Mouse (Mus musculus) heart, embryonic 16.5 days (tissue): ENCODE results near the gene Gm17359. TPM values are rescaled to one million over a fixed set of nuclear protein-coding genes. Genes with fewer than 3 reads are reported as not detected.

Source experiments
- ATAC-seq: fragments of 200-750 bp; cut with Nextera tagmentation; replicated peaks from 2 replicates; pipeline ENCODE4 v1.8.0; 2017; ENCODE audit warnings: moderate number of reproducible peaks; ENCODE audit not compliant: insufficient read depth, low FRiP score; ENCODE audit errors: extremely low read depth
- H3K27ac ChIP-seq: fragments of 300-500 bp; sonication (generic); 2 replicates; pipeline ENCODE4 v1.5.1; 2014; ENCODE audit warnings: mild to moderate bottlenecking, low read length, control low read depth, moderate library complexity
- H3K27me3 ChIP-seq: fragments of 300-500 bp; sonication (generic); 2 replicates; pipeline ENCODE4 v1.6.1; 2014; ENCODE audit warnings: low read length, mixed read lengths; ENCODE audit not compliant: control insufficient read depth, insufficient read depth
- H3K36me3 ChIP-seq: fragments of 300-500 bp; sonication (generic); 2 replicates; pipeline ENCODE4 v1.6.1; 2014; ENCODE audit not compliant: control insufficient read depth, insufficient read depth
- H3K4me1 ChIP-seq: fragments of 300-500 bp; sonication (generic); 2 replicates; pipeline ENCODE4 v1.6.1; 2014; ENCODE audit warnings: low read length, mixed read lengths; ENCODE audit not compliant: control insufficient read depth, insufficient read depth
- H3K4me2 ChIP-seq: fragments of 300-500 bp; sonication (generic); 2 replicates; pipeline ENCODE4 v1.6.1; 2014; ENCODE audit warnings: low read depth, mild to moderate bottlenecking, control low read depth, low read length
- H3K4me3 ChIP-seq: fragments of 300-500 bp; sonication (generic); 2 replicates; pipeline ENCODE4 v1.5.1; 2014; ENCODE audit warnings: mild to moderate bottlenecking, control low read depth, low read length
- H3K9ac ChIP-seq: fragments of 300-500 bp; sonication (generic); 2 replicates; pipeline ENCODE4 v1.6.1; 2014; ENCODE audit warnings: low read length, control low read depth
- H3K9me3 ChIP-seq: fragments of 300-500 bp; sonication (generic); replicated peaks from 2 replicates; pipeline ENCODE4 v1.6.1; 2016; ENCODE audit warnings: low read length; ENCODE audit not compliant: control insufficient read depth
- WGBS: fragments of 180-500 bp; shearing (Covaris S2); extraction: QIAGEN DNeasy Blood & Tissue Kit; methylation state at CpG from one replicate; pipeline ENCODE4 v1.1.7; 2014; 5-methylcytosine and 5-hydroxymethylcytosine counted together
- polyA plus RNA-seq: library from polyadenylated mRNA; unstranded; fragments of >200 nt; fragmentation: Nextera tagmentation; extraction: Ambion mirVana; gene quantifications from 2 replicates; pipeline ENCODE4 v1.2.1, GENCODE M21; 2015

Gm17359 gene
- polyA plus RNA-seq, 1 experiment from 2014 or later = not detected

GRCm38 (mm10) chr3:79299401-79299800, 37.1 kb upstream of the Gm17359 start:
- Histone ChIP-seq H3K27ac (no peak overlapping the region), H3K9ac (no peak overlapping the region), H3K9me3 (no peaks in the 10 kb centered on the region), H3K27me3 (no peaks in the 10 kb centered on the region), H3K4me1 (no peaks in the 10 kb centered on the region), H3K36me3 (no peaks in the 10 kb centered on the region), H3K4me2 (no peak overlapping the region), H3K4me3 (no peak overlapping the region)
- no peak for ATAC-seq
- 80% methylated on average over 15 of the region's 15 CpGs for WGBS

- Histone ChIP-seq H3K4me1 (no peaks in the 10 kb centered on the region), H3K9me3 (no peaks in the 10 kb centered on the region), H3K36me3 (no peaks in the 10 kb centered on the region), H3K27me3 (no peaks in the 10 kb centered on the region), H3K4me3 (no peak overlapping the region), H3K9ac (no peak overlapping the region), H3K27ac (no peak overlapping the region), H3K4me2 (no peak overlapping the region)
- ATAC-seq = no peak
- WGBS = 88% methylated on average over 4 of the region's 4 CpGs
Observed at GRCm38 (mm10) chr3:79308605-79309004, 27.9 kb upstream of the Gm17359 start.

- H3K4me3 ChIP-seq = no peak overlapping the region
- H3K36me3 ChIP-seq = no peaks in the 10 kb centered on the region
- H3K4me1 ChIP-seq = no peaks in the 10 kb centered on the region
- H3K27ac ChIP-seq = no peak overlapping the region
- H3K27me3 ChIP-seq = no peaks in the 10 kb centered on the region
- H3K9ac ChIP-seq = no peak overlapping the region
- ATAC-seq = no peak
- H3K4me2 ChIP-seq = no peak overlapping the region
- no peaks in the 10 kb centered on the region for H3K9me3 ChIP-seq
- 73% methylated on average over 7 of the region's 7 CpGs for WGBS
Observed at GRCm38 (mm10) chr3:79310184-79310583, 26.3 kb upstream of the Gm17359 start.

- Histone ChIP-seq H3K4me3 (no peak overlapping the region), H3K9ac (no peak overlapping the region), H3K27ac (no peak overlapping the region), H3K4me2 (no peak overlapping the region), H3K36me3 (no peaks in the 10 kb centered on the region), H3K4me1 (no peaks in the 10 kb centered on the region), H3K9me3 (no peaks in the 10 kb centered on the region), H3K27me3 (no peaks in the 10 kb centered on the region)
- ATAC-seq = no peak
Observed at GRCm38 (mm10) chr3:79311895-79312294, 24.6 kb upstream of the Gm17359 start.

GRCm38 (mm10) chr3:79314006-79314698, 22.3 kb upstream of the Gm17359 start:
- Histone ChIP-seq H3K4me3 (no peak overlapping the region), H3K27me3 (no peaks in the 10 kb centered on the region), H3K9me3 (0 out of 2 replicates have a peak, but pooled peaks cover 4% of the 10 kb centered on the region), H3K4me2 (no peak overlapping the region), H3K27ac (no peak overlapping the region), H3K4me1 (no peaks in the 10 kb centered on the region), H3K36me3 (no peaks in the 10 kb centered on the region), H3K9ac (no peak overlapping the region)
- no peak for ATAC-seq
- 66% methylated on average over 10 of the region's 10 CpGs for WGBS

- Histone ChIP-seq H3K9ac (no peak overlapping the region), H3K4me1 (peaks cover 3% of the 10 kb centered on the region; the same call in 1 of the 2 replicates), H3K36me3 (no peaks in the 10 kb centered on the region), H3K9me3 (no peaks in the 10 kb centered on the region), H3K27me3 (no peaks in the 10 kb centered on the region), H3K27ac (peak overlapping the region; percentile 27; the same call in 1 of the 2 replicates), H3K4me3 (no peak overlapping the region; the same call in 1 of the 2 replicates), H3K4me2 (peak overlapping the region; percentile 17; the same call in 1 of the 2 replicates)
- ATAC-seq = no peak
- WGBS = 46% methylated on average over 10 of the region's 10 CpGs
Observed at GRCm38 (mm10) chr3:79324697-79325526, 11.5 kb upstream of the Gm17359 start.

- Histone ChIP-seq H3K9me3 (no peaks in the 10 kb centered on the region), H3K4me3 (no peak overlapping the region), H3K4me1 (0 out of 2 replicates have a peak, but pooled peaks cover 3% of the 10 kb centered on the region), H3K27ac (no peak overlapping the region), H3K27me3 (no peaks in the 10 kb centered on the region), H3K36me3 (no peaks in the 10 kb centered on the region), H3K9ac (no peak overlapping the region), H3K4me2 (no peak overlapping the region)
- 51% methylated on average over 8 of the region's 8 CpGs for WGBS
- ATAC-seq = no peak
Observed at GRCm38 (mm10) chr3:79329691-79330315, 6.7 kb upstream of the Gm17359 start.

- no peak overlapping the region for H3K4me2 ChIP-seq
Observed at GRCm38 (mm10) chr3:79333051-79333450, 3.4 kb upstream of the Gm17359 start.

More at GRCm38 (mm10) chr3:79333051-79333450, 3.4 kb upstream of the Gm17359 start:
- Histone ChIP-seq H3K36me3 (no peaks in the 10 kb centered on the region), H3K4me1 (0 out of 2 replicates have a peak, but pooled peaks cover 3% of the 10 kb centered on the region), H3K27ac (no peak overlapping the region), H3K4me3 (no peak overlapping the region), H3K9ac (no peak overlapping the region), H3K27me3 (no peaks in the 10 kb centered on the region), H3K9me3 (no peaks in the 10 kb centered on the region)
- 62% methylated on average over 7 of the region's 7 CpGs for WGBS
- no peak for ATAC-seq
